Mouse (Mus musculus) kidney, adult 8-10 months (tissue): ENCODE results near the gene C330021F23Rik.

Experiments used
- DNase-seq, 2 experiments: peaks; one replicate each; pipeline ENCODE4 v3.0.0; 2022

The C330021F23Rik gene

DNA sequence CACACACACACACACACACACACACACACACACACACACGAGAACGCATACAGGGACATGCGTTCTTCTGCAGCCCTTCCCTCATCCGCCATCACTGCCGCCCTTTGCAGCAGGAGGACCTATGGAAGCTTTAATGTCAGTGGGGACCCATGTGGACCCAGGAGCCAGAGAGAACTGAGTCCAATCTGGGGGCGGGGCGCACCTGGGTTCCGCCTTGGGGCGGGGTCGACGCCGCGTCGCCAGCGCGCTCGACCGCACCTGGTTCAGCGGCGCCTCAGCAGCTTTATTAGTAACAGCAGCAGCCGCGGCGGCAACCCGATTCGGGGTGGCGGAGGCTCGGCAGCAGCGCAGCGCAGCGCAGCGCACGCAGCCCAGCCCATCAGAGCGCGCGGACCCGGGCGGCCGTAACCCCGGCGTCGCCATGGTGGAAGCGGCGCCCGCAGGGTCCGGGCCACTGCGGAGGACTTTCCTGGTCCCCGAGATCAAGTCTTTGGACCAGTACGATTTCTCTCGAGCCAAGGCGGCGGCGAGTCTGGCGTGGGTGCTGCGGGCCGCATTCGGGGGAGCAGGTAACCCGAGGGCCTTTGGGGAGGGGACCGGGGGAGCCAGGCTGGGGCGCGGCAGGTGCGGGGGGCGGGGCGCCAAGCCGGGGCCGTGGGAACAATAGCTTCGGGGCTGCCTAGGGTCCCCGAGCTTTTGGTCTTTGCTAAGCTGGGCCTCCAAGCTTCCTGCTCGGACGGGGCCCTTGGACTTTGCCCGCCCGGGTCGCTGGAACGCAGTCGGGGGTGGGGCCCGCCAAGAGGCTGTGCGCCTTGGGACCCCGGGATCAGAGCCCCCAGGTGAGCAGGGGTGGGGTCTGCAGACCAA lies 19.8 kb downstream of the C330021F23Rik start:
- peak; percentile 84 to 88 for DNase-seq

DNA sequence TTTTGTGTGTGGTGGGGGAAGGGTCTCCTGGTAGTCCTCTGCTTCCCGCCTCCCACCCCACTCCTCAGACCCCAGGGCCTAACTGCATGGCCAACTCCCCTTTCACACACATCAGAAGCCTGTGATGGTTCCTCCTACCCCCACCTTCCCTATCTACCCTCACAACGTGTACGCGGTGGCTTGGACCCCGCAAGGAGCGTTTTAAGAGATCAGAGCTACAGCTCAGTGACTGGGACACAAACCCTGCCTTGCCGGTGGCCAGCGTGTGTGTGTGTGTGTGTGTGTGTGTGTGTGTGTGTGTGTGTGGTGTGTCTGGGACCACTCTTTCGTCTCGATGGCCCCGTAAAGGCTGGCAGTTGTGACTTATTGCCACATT lies 20.5 kb downstream of the C330021F23Rik start:
- no peak for DNase-seq

DNA sequence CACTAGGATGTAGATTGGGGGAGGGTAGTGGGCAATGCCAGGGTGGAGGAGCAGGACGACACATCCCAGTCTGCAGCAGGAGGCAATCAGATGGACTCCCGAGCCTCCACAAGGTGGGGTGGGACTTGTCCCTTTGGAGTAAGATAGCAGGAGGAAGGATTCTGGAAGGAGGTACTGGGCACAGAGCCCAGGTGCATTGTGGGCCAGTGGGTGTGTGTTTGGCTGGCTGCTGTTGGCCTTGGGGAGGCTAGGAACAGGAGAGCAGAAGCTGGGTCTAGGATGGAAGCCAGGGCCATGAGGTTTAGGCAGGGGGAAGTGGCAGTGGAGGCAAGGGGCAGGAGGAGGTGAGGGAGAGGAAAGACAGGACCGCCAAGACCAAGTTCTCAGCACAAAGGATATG lies 25.7 kb downstream of the C330021F23Rik start:
- DNase-seq: peak in 1 of 2 experiments; percentile 47

DNA sequence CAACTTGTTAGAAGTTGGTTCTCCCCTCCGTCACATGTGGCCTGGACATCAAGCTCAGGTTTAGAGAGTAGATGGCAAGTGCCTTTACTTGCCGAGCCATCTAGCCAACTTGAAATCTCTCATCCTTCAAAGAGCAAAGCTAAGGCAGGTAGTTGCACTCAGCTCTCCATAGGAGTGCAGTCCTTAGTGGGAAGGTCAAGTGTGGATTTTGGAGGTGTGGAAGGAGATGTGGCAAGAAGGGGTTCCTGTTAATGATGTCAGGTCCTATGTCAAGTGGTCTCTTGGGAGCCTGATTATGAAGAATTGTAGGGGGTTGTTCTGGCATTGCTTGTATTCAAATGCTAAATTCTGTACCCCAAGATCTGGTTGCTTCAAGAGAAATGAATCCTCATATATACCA lies 26.7 kb downstream of the C330021F23Rik start:
- DNase-seq: no peak

DNA sequence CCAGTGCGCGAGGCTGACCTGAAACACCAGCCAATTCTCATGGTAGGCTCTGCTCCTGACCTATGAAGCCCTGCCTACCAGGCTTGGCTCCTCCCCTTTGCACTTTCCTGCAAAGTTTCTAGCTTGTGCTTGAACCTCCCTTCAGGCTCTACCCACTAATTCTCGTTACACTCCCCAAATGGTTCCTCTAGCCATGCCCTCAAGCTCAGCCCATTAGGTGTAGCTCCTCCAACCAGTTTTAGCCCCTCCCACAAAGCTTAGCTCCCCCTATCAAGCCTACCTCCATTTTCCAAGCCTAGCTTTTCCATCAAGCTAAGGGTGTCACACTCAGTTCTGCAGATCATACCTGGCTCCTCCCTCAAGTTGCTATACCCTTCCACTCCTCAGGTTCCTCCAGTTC lies 30.3 kb downstream of the C330021F23Rik start:
- DNase-seq: no peak

DNA sequence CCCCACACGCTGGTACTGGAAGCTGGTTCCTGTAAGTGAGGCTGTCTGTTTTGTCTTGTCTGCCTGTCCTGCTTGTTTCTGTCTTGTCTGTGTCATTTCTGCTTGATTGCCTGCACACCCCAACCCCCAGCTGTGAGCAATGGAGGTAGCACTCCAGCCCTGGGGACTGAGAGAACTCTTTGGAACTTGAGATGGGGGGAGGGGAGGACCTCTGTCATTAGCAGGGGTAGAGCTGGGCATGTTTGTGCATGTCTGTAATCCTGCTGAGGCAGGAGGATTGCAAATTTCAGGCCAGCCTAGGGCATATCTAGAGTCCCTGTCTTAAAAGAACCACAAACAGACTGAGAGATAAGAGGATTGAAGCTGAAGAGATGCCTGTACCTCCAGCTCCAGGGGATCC lies 31.4 kb downstream of the C330021F23Rik start:
- DNase-seq: no peak

GRCm38 (mm10) chr8:3600401-3600800 lies 32.6 kb downstream of the C330021F23Rik start:
- no peak for DNase-seq

DNA sequence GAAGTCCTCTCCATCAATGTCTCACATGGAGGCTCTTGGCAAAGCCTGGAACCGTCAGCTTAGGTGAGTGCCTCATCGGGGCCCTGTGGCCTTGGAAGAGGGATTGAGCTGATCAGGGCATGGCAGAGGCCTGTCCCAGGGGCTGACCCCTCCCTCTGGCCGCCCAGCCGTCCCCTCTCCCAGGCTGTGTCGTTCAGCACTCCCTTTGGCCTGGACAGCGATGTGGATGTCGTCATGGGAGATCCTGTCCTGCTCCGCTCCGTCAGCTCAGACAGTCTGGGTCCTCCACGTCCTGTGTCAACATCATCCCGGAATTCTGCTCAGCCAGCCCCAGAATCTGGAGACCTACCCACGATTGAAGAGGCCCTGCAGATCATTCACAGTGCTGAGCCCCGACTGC lies 35.6 kb downstream of the C330021F23Rik start:
- no peak for DNase-seq

DNA sequence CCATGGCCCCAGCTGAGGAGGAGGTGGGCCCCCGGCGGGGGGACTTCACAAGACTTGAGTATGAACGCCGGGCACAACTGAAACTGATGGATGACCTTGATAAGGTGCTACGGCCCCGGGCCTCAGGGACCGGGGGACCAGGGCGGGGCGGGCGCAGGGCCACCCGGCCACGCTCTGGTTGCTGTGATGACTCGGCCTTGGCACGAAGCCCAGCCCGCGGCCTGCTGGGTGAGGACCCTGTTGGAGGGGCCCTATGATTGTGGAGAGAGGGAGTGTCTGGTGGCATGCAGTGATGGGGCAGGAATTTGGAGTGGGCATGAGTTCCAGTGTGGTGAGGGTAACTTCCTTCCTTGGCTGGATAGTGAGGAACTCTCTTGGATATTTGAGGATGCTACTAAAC lies 38.8 kb downstream of the C330021F23Rik start:
- no peak for DNase-seq

- DNase-seq: no peak
Observed at GRCm38 (mm10) chr8:3607822-3608221, 40.0 kb downstream of the C330021F23Rik start.

GRCm38 (mm10) chr8:3609046-3609815 lies 41.4 kb downstream of the C330021F23Rik start:
- peak; percentile 52 to 77 for DNase-seq

GRCm38 (mm10) chr8:3609816-3610150 lies 42.0 kb downstream of the C330021F23Rik start:
- peak; percentile 70 to 88 for DNase-seq

GRCm38 (mm10) chr8:3621199-3621970 lies 53.6 kb downstream of the C330021F23Rik start, which contains the start of the genes Xab2 and Pet100:
TSS of gene Xab2 (minus strand) at chr8:3621316.
TSS of gene Pet100 (plus strand) at chr8:3621548.
- peak; percentile 99 for DNase-seq

GRCm38 (mm10) chr8:3622119-3622518 lies 54.3 kb downstream of the C330021F23Rik start:
- no peak for DNase-seq

DNA sequence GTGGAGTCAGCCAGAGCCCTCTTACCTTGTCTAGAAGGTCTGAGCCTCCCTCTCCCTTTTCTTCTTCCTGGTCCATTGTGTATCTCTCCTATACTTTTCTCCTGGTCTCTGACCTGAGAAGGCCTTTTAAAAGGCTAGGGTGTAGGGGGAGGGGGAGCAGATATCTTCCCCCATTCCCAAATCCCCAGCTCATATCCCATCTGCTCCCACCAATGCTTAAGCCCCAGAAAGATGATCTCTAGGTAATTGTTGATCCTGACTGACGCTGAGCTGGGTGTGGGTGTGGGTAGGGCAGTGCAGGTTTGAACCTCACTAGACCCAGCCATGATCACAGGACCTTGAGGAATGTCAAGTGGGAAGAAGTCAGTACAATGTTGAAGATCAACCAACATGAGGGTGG lies 57.7 kb downstream of the C330021F23Rik start, which contains the start of gene Pcp2:
TSS of gene Pcp2 (minus strand) at position 101 of the 400 bp plus-strand sequence.
- DNase-seq: no peak

DNA sequence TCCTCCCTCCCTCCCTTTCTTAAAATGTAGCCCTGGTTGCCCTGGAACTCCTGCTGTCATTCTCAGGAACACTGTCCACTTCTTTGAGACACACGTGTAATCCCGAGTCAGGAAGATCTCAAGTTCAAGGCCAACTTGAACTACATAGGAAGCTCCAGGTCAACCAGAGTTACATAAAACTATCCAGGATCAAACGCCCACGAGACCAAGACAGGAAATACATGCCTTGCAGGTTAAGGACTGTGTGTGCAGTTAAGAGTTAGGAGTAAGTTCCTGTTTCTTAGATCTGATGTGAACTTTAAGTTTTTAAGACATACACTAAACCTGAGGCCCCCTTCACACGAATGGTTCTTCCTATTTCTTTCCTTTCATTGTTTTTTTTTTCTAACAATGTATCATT lies 59.2 kb downstream of the C330021F23Rik start:
- DNase-seq: no peak

- peak in 1 of 2 experiments; percentile 58 for DNase-seq
Observed at GRCm38 (mm10) chr8:3628014-3628413, 60.2 kb downstream of the C330021F23Rik start.

DNA sequence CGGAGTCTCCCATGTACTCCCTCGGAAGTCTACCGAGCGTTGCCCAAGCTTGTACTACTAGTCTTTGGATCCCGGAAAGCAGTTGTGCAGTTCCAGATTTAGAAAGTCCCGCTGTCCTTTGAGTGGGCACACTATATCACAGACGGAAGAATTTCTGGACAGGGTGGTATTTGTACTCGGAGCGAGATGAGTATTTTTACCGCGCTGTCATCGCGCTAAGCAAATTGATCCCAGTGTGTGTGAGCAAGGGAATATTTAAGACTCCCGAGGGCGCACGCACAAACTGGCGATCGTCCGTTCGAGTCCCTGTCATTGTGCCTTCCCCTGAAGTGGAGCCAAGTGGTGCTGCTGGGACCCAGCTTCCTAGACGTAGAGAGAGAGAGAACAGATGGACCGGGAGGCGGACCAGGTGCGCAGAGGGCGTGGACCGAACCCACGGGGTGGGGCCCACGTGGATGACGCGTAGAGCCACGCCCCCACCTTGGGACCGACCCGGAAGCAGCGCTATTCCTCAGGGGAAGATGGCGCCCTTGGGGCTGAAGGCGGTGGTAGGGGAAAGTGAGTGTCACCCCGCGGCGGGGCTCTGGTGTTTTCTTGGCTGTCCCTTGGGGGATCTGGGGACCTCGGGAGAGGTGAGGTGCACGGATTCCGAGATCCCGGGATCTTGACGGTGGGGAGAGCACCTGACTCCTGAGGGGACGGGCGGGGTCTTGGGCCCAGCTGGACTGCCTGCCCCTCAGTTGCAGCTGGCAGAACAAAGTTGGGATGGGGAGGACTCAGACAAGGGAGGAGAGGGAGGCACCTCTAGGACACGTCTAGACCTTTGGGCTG lies 63.1 kb downstream of the C330021F23Rik start, which contains the start of gene Stxbp2:
TSS of gene Stxbp2 (plus strand) at position 309 of the 831 bp plus-strand sequence.
- peak; percentile 86 to 89 for DNase-seq

DNA sequence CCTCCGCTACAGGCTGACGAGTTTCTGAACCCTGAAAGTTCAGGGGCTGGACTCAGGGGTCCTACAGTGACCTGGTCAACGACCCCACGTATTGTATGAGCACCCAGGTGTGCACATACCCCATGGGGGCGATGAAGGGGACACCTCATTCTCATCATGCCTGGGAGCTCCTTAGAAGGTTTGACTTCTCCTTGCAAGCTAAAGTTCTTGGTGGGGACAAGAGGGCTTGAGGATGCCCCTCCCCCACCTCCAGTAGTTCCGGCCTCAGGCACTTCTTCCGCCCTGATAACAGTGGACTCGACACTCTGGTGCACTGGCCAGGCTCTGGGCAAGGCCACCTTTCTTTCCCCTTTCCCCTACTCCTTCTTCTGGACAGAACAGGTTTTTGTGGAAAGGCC lies 63.7 kb downstream of the C330021F23Rik start:
- no peak for DNase-seq
